Mouse (Mus musculus) colon, adult 2 months (tissue): ENCODE measurements around the gene Dock4. TPM values are rescaled to one million over a fixed set of nuclear protein-coding genes. Genes with fewer than 3 reads are reported as not detected.

ENCODE experiments used
- polyA plus RNA-seq: library from polyadenylated mRNA; depleted of rRNA; stranded (reverse); fragments of >200 nt; gene quantifications from 2 replicates; pipeline ENCODE4 v1.2.3, GENCODE M21; 2012; rRNA removed

Gene Dock4
- 1.2 and 1.4 TPM in 2 replicates for polyA plus RNA-seq

GRCm38 (mm10) chr12:40445648-40446449 is at the start of gene Dock4, which contains the start of gene Zfp277:
TSS of gene Dock4 (plus strand) at chr12:40445952.
TSS of gene Zfp277 (minus strand) at chr12:40445902.

Other genes starting within 250 kb of the Dock4 start
- gene Lsmem1, start 246.5 kb upstream of the Dock4 start, polyA plus RNA-seq: not detected in 2 replicates
- 28.5 and 28.6 TPM in 2 replicates for gene Ifrd1, start 197.4 kb upstream of the Dock4 start, polyA plus RNA-seq
- gene Zfp277, start 50 bp upstream of the Dock4 start, polyA plus RNA-seq: 2.1 and 2.5 TPM in 2 replicates